Mouse (Mus musculus) cerebellum, adult 2 months (tissue): ENCODE data around the gene Vwa7. TPM values are rescaled to one million over a fixed set of nuclear protein-coding genes. Genes with fewer than 3 reads are reported as not detected.

Experiments
- DNase-seq, 2 experiments: peaks; one replicate each; pipeline ENCODE4 v3.0.0; 2021
- H3K27ac ChIP-seq: fragments of 200-500 bp; 2 replicates; pipeline ENCODE4 v1.5.1; 2012; ENCODE audit warnings: low read length, control low read depth, inconsistent platforms; ENCODE audit not compliant: insufficient read depth
- H3K27me3 ChIP-seq: fragments of 200-500 bp; 2 replicates; pipeline ENCODE4 v1.6.1; 2012; ENCODE audit warnings: inconsistent platforms, mild to moderate bottlenecking, low read length, moderate library complexity; ENCODE audit not compliant: control insufficient read depth, insufficient read depth
- H3K4me1 ChIP-seq: fragments of 200-500 bp; 2 replicates; pipeline ENCODE4 v1.6.1; 2011; ENCODE audit warnings: low read length; ENCODE audit not compliant: control insufficient read depth, insufficient read depth
- H3K4me3 ChIP-seq: fragments of 200-500 bp; replicated peaks from 2 replicates; pipeline ENCODE3; 2011; ENCODE audit warnings: mild to moderate bottlenecking, low read depth, low read length, control low read depth; ENCODE audit not compliant: insufficient read depth
- CTCF ChIP-seq: fragments of 200-500 bp; IDR thresholded peaks from 2 replicates; pipeline ENCODE4 v1.5.1; 2011; ENCODE audit warnings: low read depth, mild to moderate bottlenecking, control low read depth, low read length, moderate library complexity, borderline replicate concordance; ENCODE audit not compliant: insufficient read depth
- POLR2A ChIP-seq: fragments of 200-500 bp; IDR thresholded peaks from 2 replicates; pipeline ENCODE4 v1.6.1; 2011; ENCODE audit warnings: low read length, control low read depth, borderline replicate concordance; ENCODE audit not compliant: insufficient read depth
- WGBS: fragments of 180-500 bp; shearing (Covaris S2); methylation state at CpG from one replicate; pipeline ENCODE4 v1.1.7; 2018; 5-methylcytosine and 5-hydroxymethylcytosine counted together
- polyA plus RNA-seq: library from polyadenylated mRNA; depleted of rRNA; stranded (reverse); fragments of >200 nt; gene quantifications from 2 replicates; pipeline ENCODE4 v1.2.3, GENCODE M21; 2012

The Vwa7 gene
- polyA plus RNA-seq, 1 experiment, result 25.5 TPM

DNA sequence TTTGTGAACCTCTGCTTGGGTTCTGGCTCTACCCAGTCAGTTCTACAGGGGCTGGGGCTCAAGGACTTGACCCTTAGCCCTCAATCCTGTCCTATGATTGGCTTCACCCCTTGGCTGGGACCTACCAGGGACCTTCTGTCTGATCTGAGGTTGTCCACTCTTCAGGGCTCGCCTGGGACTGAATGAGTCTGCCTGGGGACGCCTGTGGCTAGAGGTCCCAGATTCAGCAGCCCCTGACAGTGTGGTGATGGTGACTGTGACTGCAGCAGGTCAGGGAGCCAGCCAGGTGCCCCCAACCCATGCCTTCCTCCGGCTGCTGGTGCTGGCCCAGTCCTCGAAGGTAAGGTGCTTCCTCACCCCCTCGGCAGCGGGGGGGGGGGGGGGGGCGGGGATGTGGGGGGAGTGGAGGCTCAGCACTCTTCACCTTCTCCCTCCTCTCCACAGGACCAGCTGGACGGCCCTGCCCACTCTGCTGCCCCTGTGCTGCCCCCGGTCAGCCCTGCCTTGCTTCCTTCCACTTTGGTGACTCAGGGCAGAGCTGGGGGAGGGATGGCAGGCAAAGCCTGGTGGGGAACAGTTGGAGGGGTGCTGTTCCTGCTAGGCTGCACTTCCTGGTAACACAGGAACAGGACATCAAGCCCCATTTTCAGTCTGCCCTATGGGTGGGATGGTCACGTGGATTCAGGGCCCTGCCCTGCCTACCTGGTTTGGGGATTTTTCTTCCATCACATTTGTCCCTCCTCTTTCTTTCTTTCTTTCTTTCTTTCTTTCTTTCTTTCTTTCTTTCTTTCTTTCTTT is 8.5 kb downstream of the Vwa7 start:
- peaks cover 6% of the 10 kb centered on the region for H3K4me1 ChIP-seq
- TF ChIP-seq POLR2A (no peak), CTCF (no peak)
- no peak overlapping the region for H3K4me3 ChIP-seq
- 52% methylated on average over 10 of the region's 10 CpGs for WGBS
- H3K27me3 ChIP-seq, result no peaks in the 10 kb centered on the region
- no peak overlapping the region for H3K27ac ChIP-seq
- no peak for DNase-seq

DNA sequence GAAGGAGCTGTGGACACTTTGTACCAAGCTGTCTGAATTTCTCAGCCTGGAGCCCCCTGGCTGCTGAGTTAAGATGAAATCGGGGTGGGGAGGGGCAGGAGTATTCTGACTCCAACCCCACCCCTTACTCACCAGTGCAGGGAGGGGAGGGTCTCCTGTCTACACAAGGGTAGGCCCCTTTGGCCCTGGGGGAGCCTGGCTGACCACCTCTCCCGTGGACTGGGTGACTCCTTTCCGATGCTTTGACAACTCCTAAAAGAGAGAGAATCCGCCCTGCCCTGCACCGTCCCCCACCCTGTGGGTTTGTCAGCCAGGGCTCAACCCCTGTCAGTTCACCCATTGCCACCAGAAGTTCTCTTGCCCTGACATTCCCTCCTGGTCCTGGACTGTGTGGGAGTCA is 9.8 kb downstream of the Vwa7 start:
- H3K4me1 ChIP-seq, result peaks cover 3% of the 10 kb centered on the region
- no peak for DNase-seq
- no peak for TF ChIP-seq CTCF
- no peaks in the 10 kb centered on the region for H3K27me3 ChIP-seq
- no peak overlapping the region for H3K27ac ChIP-seq
- WGBS, result 62% methylated on average over 5 of the region's 5 CpGs
- H3K4me3 ChIP-seq, result no peak overlapping the region

DNA sequence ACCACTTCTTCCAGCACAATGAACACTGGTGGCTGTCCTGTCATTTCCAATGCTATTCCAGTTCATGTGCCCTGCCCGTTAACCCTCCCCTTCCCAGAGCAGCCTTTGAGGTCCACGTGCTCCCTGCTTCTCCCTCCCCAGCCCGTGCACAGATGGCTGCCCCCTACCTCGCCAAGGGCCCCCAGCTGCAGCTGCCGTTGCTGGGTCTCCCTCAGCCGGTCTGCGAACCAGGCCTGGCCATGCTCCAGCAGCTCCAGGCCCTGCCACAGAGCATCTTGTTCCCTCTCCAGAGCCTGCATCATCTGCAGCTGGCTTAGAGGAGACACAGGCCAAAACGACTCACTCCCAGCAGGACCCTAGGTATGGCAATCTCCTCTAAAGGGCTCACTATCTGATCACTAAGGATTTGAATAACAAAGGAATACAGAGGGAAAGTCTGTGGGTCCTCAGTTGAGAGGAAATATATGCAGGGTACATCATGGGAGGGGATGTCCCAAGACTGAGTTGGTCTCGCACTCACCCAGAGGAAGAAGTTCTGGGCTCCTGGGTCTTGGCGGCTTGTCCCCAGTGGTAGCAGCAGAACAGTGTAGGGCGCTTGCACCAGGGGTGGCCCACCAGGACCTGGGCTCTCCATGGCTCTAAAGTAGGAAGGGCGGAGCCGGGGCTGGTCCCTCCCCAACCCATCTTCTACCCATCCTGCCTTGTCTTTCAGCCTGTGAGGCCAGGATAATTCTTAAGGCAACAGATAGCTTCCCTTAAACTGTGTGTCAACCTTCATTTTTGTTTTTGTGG is 11.1 kb downstream of the Vwa7 start, which contains the start of gene Sapcd1:
TSS of gene Sapcd1 (minus strand) at position 740 of the 792 bp plus-strand sequence.
- Histone ChIP-seq H3K4me3 (no peak within 1 kb of the TSS), H3K4me1 (no peaks in the 10 kb centered on the region; the same call in 1 of the 2 replicates), H3K27ac (no peak within 1 kb of the TSS), H3K27me3 (no peaks in the 10 kb centered on the region)
- DNase-seq, result peak; percentile 40 to 41
- no peak for TF ChIP-seq CTCF
- no peak for TF ChIP-seq POLR2A
- 39% methylated on average over 13 of the region's 13 CpGs for WGBS

DNA sequence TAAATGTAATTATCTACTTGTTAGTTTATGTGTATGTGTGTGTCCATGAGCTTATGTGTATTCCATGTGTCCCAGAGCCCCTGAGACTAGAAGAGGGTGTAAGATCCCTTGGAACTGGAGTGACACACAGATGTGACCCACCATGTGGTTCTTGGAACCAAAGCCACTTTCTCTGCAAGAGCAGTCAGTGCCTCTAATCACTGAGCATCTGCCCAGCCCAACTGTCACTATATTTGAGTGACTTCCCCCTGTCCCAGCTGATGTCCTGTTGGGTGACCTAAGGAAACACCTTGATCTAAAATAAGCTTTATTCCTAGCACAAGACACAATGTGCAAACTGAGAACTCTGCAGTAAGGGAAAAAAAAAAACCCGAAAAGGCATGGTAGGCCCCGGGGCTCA is 11.9 kb downstream of the Vwa7 start:
- Histone ChIP-seq H3K4me1 (no peaks in the 10 kb centered on the region; the same call in 1 of the 2 replicates), H3K4me3 (no peak overlapping the region), H3K27me3 (no peaks in the 10 kb centered on the region), H3K27ac (no peak overlapping the region)
- DNase-seq, result no peak
- WGBS, result 51% methylated on average over 2 of the region's 2 CpGs
- TF ChIP-seq CTCF (no peak), POLR2A (no peak)

DNA sequence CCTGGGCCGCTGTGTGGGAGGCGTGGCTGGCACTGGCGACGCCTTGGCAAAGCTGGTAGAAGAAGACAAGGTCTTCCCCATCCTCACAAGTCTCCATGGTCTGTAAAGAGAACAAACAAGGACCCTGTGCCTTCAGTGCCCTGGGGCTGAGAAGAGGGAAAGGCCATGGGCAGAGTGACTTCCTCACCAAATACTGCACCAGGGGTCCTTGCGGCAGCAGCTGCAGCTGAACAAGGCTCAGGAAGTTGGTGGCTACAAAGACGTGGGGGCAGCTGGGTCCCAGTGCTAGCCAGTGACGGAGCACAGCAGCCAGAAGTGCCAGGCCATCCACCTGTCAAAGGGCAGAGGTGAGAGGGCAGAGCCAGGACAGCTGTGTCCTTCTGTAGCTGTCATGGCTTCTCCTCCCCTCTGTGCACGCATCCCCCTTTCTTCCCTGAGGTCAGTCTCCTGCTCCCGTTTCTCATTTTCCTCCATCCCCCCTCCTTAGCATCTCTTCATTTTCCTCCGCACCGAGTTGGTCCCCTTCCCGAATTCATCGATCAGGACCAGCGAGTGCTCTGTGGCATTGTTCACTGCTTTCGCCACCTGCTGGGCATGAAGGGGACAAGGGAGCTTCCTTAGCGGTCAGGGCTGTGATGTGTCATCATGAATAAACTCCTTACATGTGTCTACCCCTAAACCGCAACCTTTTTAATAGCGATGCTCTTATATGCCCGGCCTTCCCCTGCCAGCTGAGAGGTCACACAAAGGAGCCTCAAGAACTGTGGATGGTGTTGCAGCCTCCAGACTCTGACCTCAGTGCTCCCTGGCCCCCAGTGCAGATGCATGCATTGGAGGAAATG is 13.5 kb downstream of the Vwa7 start:
- peak; percentile 37; the same call in 1 of the 2 replicates for TF ChIP-seq CTCF
- no peak for TF ChIP-seq POLR2A
- no peaks in the 10 kb centered on the region for H3K27me3 ChIP-seq
- no peak overlapping the region for H3K4me3 ChIP-seq
- no peak overlapping the region for H3K27ac ChIP-seq
- no peaks in the 10 kb centered on the region; the same call in 1 of the 2 replicates for H3K4me1 ChIP-seq
- WGBS, result 45% methylated on average over 19 of the region's 19 CpGs
- DNase-seq, result peak in 1 of 2 experiments; percentile 27

DNA sequence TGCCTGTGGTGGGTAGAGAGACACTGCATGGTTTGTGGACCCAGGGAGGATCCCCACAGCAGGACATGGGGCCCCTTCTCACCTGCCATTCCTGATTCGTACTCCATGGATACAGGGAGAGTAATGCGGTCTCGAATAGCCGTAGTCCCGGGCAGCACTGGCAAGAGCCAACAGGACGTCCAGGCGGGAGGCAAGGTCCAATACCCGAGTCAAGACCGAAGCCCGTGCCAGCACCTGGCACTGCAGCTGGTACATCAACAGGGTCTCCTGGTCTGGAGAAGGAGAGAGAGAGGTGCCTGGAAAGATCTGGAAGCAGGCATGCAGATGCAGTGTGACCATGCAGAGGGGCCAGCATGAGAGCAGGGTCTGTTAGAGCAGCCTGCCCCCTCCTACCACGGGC is 14.9 kb downstream of the Vwa7 start:
- Histone ChIP-seq H3K4me3 (no peak overlapping the region), H3K4me1 (no peaks in the 10 kb centered on the region; the same call in 1 of the 2 replicates), H3K27ac (no peak overlapping the region), H3K27me3 (no peaks in the 10 kb centered on the region)
- DNase-seq, result no peak
- 25% methylated on average over 11 of the region's 11 CpGs for WGBS
- TF ChIP-seq CTCF (no peak), POLR2A (no peak)

DNA sequence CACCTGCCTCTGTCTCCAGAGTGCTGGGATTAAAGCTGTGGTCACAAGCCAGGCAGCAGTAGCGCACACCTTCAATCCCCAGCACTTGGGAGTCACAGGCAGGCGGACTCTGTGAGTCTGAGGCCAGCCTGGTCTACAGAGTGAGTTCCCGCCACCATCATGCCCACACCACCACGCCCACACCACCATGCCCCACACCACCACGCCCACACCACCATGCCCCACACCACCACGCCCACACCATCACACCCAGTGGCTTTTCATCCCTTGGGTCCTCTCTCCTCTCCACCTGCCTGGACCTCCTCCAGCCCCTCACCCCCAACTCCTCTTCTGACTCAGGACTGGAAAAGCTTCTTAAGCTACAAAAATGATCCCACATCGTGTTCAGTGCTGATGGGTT is 15.5 kb downstream of the Vwa7 start:
- TF ChIP-seq CTCF, result no peak
- TF ChIP-seq POLR2A, result no peak
- 92% methylated on average over 7 of the region's 7 CpGs for WGBS
- DNase-seq, result no peak
- Histone ChIP-seq H3K4me3 (no peak overlapping the region), H3K27me3 (no peaks in the 10 kb centered on the region), H3K27ac (no peak overlapping the region), H3K4me1 (no peaks in the 10 kb centered on the region; the same call in 1 of the 2 replicates)
